ENCODE assay signal across 17 mouse cellular contexts in genomic region chr14:18572852-18573251, GRCm38 (mm10).
A peak's percentile ranks its signal among the peaks of the same experiment; 100 is the strongest.
DNase-seq lines count a peak whose midpoint lies in the region; ATAC-seq lines count a peak whose summit lies in the region.
"Had no signal": no experiment of that assay in that cellular context is flagged by ENCODE, and none has a peak within 500 bp of the region (broad histone marks: within the 10 kb centered on the region; RNA-seq: fewer than 3 reads in every experiment).

No protein-coding gene starts in this region.

- H3K4me3 ChIP-seq in forebrain, embryonic 16.5 days (replicated peaks; ENCODE audit: low read length): no peak overlapping the region
- no peak overlapping the region for H3K4me3 ChIP-seq in midbrain, embryonic 14.5 days (replicated peaks; ENCODE audit: low read depth, low read length)
- H3K4me3 ChIP-seq: embryonic facial prominence, embryonic 15.5 days; heart, embryonic 10.5 days; limb, embryonic 12.5 days had no signal

- H3K27me3 ChIP-seq in forebrain, embryonic 16.5 days (replicated peaks; ENCODE audit: control insufficient read depth, insufficient read depth, low read length): no peaks in the 10 kb centered on the region
- H3K27me3 ChIP-seq in midbrain, embryonic 14.5 days (ENCODE audit: control insufficient read depth, insufficient read depth, low read length): no peaks in the 10 kb centered on the region
- H3K27me3 ChIP-seq: embryonic facial prominence, embryonic 15.5 days; limb, embryonic 12.5 days; Patski had no signal

- H3K9ac ChIP-seq in forebrain, embryonic 16.5 days (replicated peaks; ENCODE audit: low read depth, low read length): no peak overlapping the region
- H3K9ac ChIP-seq in midbrain, embryonic 14.5 days (replicated peaks; ENCODE audit: low read length): no peak overlapping the region
- H3K9ac ChIP-seq: embryonic facial prominence, embryonic 15.5 days; limb, embryonic 12.5 days had no signal

- H3K9me3 ChIP-seq in forebrain, embryonic 16.5 days (ENCODE audit: control insufficient read depth, low read length): no peaks in the 10 kb centered on the region
- no peaks in the 10 kb centered on the region for H3K9me3 ChIP-seq in midbrain, embryonic 14.5 days (ENCODE audit: control insufficient read depth, low read length)
- H3K9me3 ChIP-seq: embryonic facial prominence, embryonic 15.5 days; heart, embryonic 10.5 days; limb, embryonic 12.5 days had no signal

- no peak overlapping the region for H3K4me2 ChIP-seq in forebrain, embryonic 16.5 days (ENCODE audit: low read length)
- no peak overlapping the region for H3K4me2 ChIP-seq in midbrain, embryonic 14.5 days (ENCODE audit: low read length)
- H3K4me2 ChIP-seq: embryonic facial prominence, embryonic 15.5 days; limb, embryonic 12.5 days had no signal

- no peak overlapping the region for H3K27ac ChIP-seq in forebrain, embryonic 16.5 days (ENCODE audit: low read length)
- no peak overlapping the region for H3K27ac ChIP-seq in midbrain, embryonic 14.5 days (replicated peaks; ENCODE audit: low read depth, low read length)
- H3K27ac ChIP-seq: embryonic facial prominence, embryonic 15.5 days; heart, embryonic 10.5 days; limb, embryonic 12.5 days had no signal

- intact Hi-C loops in heart, postnatal 10 days (cut with DNase I): no loop called here

- ATAC-seq in forebrain, embryonic 16.5 days: peak; percentile 50; the same call in 1 of the 2 replicates
- ATAC-seq in midbrain, embryonic 14.5 days (ENCODE audit: low FRiP score, low TSS enrichment): 0 out of 2 replicates have a peak, but pooled peaks have one; percentile 9
- ATAC-seq: Patski had no signal

- H3K4me1 ChIP-seq in forebrain, embryonic 16.5 days (replicated peaks; ENCODE audit: control insufficient read depth, insufficient read depth, low read length): peaks cover 6% of the 10 kb centered on the region
- H3K4me1 ChIP-seq in midbrain, embryonic 14.5 days (ENCODE audit: control insufficient read depth, insufficient read depth, low read length): no peaks in the 10 kb centered on the region
- H3K4me1 ChIP-seq: embryonic facial prominence, embryonic 15.5 days; heart, embryonic 10.5 days had no signal

- no peaks in the 10 kb centered on the region for H3K36me3 ChIP-seq in forebrain, embryonic 16.5 days (ENCODE audit: control insufficient read depth, insufficient read depth)
- no peaks in the 10 kb centered on the region for H3K36me3 ChIP-seq in midbrain, embryonic 14.5 days (ENCODE audit: control insufficient read depth, insufficient read depth, low read length)
- H3K36me3 ChIP-seq: embryonic facial prominence, embryonic 15.5 days; heart, embryonic 10.5 days; limb, embryonic 12.5 days had no signal

- DNase-seq in heart, adult 11 months: peak; percentile 55
- DNase-seq in heart, postnatal 10 days: no peak
- peak; percentile 17 for DNase-seq in embryo, embryonic 11 days
- no peak for DNase-seq in midbrain, embryonic 14.5 days
- no peak for DNase-seq in layer of hippocampus, adult 9-11 months
- no peak for DNase-seq in adrenal gland, adult (ENCODE audit: inconsistent age in 2 of 2, low spot score in 1 of 2)
- no peak for DNase-seq in retina, postnatal 1 day
- DNase-seq: gastrocnemius, postnatal 10 days; heart, postnatal 4 days; kidney, adult 11 months; kidney, postnatal 4 days; right cerebral cortex, postnatal 4 days had no signal

- WGBS in forebrain, embryonic 16.5 days: 13% methylated on average over 4 of the region's 4 CpGs
- 47% methylated on average over 4 of the region's 4 CpGs for WGBS in midbrain, embryonic 14.5 days

Comparison
In these comparisons a context has a peak if more than half of its experiments do, and no peak if none do; other contexts are left out.
1. DNase-seq: peak in heart, adult 11 months (single experiment) and embryo, embryonic 11 days (single experiment); none in heart, postnatal 10 days (0 of 2), midbrain, embryonic 14.5 days (single experiment), layer of hippocampus, adult 9-11 months (single experiment), adrenal gland, adult (0 of 2) and retina, postnatal 1 day (single experiment).